ENCODE assay signal across 9 mouse cellular contexts in the genomic region with DNA sequence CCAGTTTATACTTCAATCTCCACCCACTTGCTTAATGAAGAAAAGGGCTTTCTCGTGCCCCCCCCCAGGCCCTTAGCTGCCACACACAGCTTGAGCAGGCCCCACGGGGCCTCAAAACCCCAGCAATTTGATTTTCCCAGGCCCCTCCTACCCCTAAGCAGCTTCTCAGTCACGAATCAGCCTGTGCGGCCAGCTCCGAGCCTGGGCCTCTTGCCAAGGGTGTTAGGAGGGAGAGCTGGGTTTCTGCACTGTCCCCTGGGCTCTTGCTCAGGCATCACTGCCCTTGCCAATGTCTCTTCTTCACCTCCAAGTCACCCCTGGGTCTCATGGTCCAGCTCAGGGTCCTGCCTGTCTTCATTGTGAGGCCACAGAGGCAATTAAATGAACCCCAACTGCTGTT. TPM values are rescaled to one million over a fixed set of nuclear protein-coding genes. Genes with fewer than 3 reads are reported as not detected.
DNase-seq lines count a peak whose midpoint lies in the region; ATAC-seq lines count a peak whose summit lies in the region.
"Had no signal": no experiment of that assay in that cellular context is flagged by ENCODE, and none has a peak within 500 bp of the region (broad histone marks: within the 10 kb centered on the region; RNA-seq: fewer than 3 reads in every experiment).

No protein-coding gene starts in this region.

- H3K9me3 ChIP-seq in forebrain, embryonic 10.5 days: no peaks in the 10 kb centered on the region
- no peaks in the 10 kb centered on the region for H3K9me3 ChIP-seq in forebrain, embryonic 13.5 days (replicated peaks)
- H3K9me3 ChIP-seq in heart, embryonic 12.5 days (replicated peaks): no peaks in the 10 kb centered on the region
- H3K9me3 ChIP-seq in stomach, embryonic 15.5 days: no peaks in the 10 kb centered on the region
- H3K9me3 ChIP-seq: liver, embryonic 13.5 days had no signal

- H3K4me3 ChIP-seq in forebrain, embryonic 10.5 days: no peak overlapping the region
- H3K4me3 ChIP-seq in forebrain, embryonic 13.5 days: no peak overlapping the region
- no peak overlapping the region for H3K4me3 ChIP-seq in heart, embryonic 12.5 days
- no peak overlapping the region for H3K4me3 ChIP-seq in stomach, embryonic 15.5 days (replicated peaks)
- H3K4me3 ChIP-seq: liver, embryonic 13.5 days had no signal

- peak overlapping the region; percentile 0; the same call in 1 of the 2 replicates for H3K27ac ChIP-seq in forebrain, embryonic 10.5 days
- no peak overlapping the region for H3K27ac ChIP-seq in forebrain, embryonic 13.5 days
- 0 out of 2 replicates have a peak overlapping the region, but pooled peaks have one; percentile 8 for H3K27ac ChIP-seq in heart, embryonic 12.5 days (ENCODE audit: poor library complexity, severe bottlenecking)
- H3K27ac ChIP-seq in stomach, embryonic 15.5 days: peak overlapping the region; percentile 83
- H3K27ac ChIP-seq: liver, embryonic 13.5 days had no signal

- H3K27me3 ChIP-seq in forebrain, embryonic 10.5 days (ENCODE audit: poor library complexity, severe bottlenecking): no peaks in the 10 kb centered on the region
- H3K27me3 ChIP-seq in forebrain, embryonic 13.5 days: no peaks in the 10 kb centered on the region
- H3K27me3 ChIP-seq in heart, embryonic 12.5 days (replicated peaks): no peaks in the 10 kb centered on the region
- H3K27me3 ChIP-seq in stomach, embryonic 15.5 days (replicated peaks): no peaks in the 10 kb centered on the region
- H3K27me3 ChIP-seq: liver, embryonic 13.5 days had no signal

- no peak overlapping the region for H3K9ac ChIP-seq in forebrain, embryonic 13.5 days
- H3K9ac ChIP-seq in heart, embryonic 12.5 days: no peak overlapping the region
- H3K9ac ChIP-seq in stomach, embryonic 15.5 days: no peak overlapping the region
- H3K9ac ChIP-seq: liver, embryonic 13.5 days had no signal

- ATAC-seq in forebrain, embryonic 13.5 days: no peak
- no peak for ATAC-seq in heart, embryonic 12.5 days (ENCODE audit: insufficient number of reproducible peaks, low FRiP score)
- peak; percentile 54 for ATAC-seq in stomach, embryonic 15.5 days (ENCODE audit: insufficient read depth, low FRiP score, low read depth)

- peaks cover 10% of the 10 kb centered on the region for H3K4me1 ChIP-seq in forebrain, embryonic 10.5 days
- H3K4me1 ChIP-seq in forebrain, embryonic 13.5 days: peaks cover 10% of the 10 kb centered on the region
- H3K4me1 ChIP-seq in heart, embryonic 12.5 days (replicated peaks): peaks cover 19% of the 10 kb centered on the region
- H3K4me1 ChIP-seq in stomach, embryonic 15.5 days: peaks cover 24% of the 10 kb centered on the region
- H3K4me1 ChIP-seq: liver, embryonic 13.5 days had no signal

- no peaks in the 10 kb centered on the region for H3K36me3 ChIP-seq in forebrain, embryonic 10.5 days (replicated peaks)
- no peaks in the 10 kb centered on the region for H3K36me3 ChIP-seq in forebrain, embryonic 13.5 days (ENCODE audit: poor library complexity, severe bottlenecking)
- no peaks in the 10 kb centered on the region for H3K36me3 ChIP-seq in heart, embryonic 12.5 days
- H3K36me3 ChIP-seq in stomach, embryonic 15.5 days: no peaks in the 10 kb centered on the region
- H3K36me3 ChIP-seq: liver, embryonic 13.5 days had no signal

- WGBS in forebrain, embryonic 10.5 days: 60% methylated on average over 5 of the region's 5 CpGs
- WGBS in forebrain, embryonic 13.5 days: 25% methylated on average over 5 of the region's 5 CpGs
- WGBS in heart, embryonic 12.5 days: 28% methylated on average over 5 of the region's 5 CpGs
- WGBS in stomach, embryonic 15.5 days: 18% methylated on average over 5 of the region's 5 CpGs

- H3K4me2 ChIP-seq in forebrain, embryonic 13.5 days: no peak overlapping the region
- no peak overlapping the region for H3K4me2 ChIP-seq in heart, embryonic 12.5 days
- no peak overlapping the region for H3K4me2 ChIP-seq in stomach, embryonic 15.5 days
- H3K4me2 ChIP-seq: liver, embryonic 13.5 days had no signal

- DNase-seq in forebrain, embryonic 10.5 days (ENCODE audit: extremely low spot score, low spot score): no peak
- DNase-seq in urinary bladder, postnatal 14 days (ENCODE audit: low spot score): peak; percentile 72
- DNase-seq in urinary bladder, adult 18-20 months (ENCODE audit: low spot score in 2 of 2): no peak
- peak; percentile 84 for DNase-seq in lung, postnatal 10 days
- no peak for DNase-seq in spleen, postnatal 36 days (ENCODE audit: low spot score in 2 of 2)
- DNase-seq: liver, embryonic 13.5 days had no signal

RNA-seq across cellular contexts. Expression of a gene that starts 33.1 kb away (rescaled TPM):
- polyA plus RNA-seq in forebrain, embryonic 10.5 days (2016; fragmentation: Nextera tagmentation; extraction: Ambion mirVana): 0.32 and 0.60 TPM in 2 replicates
- polyA plus RNA-seq in forebrain, embryonic 13.5 days (2015; fragmentation: Nextera tagmentation; extraction: Ambion mirVana): 0.59 and 0.66 TPM in 2 replicates
- 3.3 and 3.8 TPM in 2 replicates for polyA plus RNA-seq in heart, embryonic 12.5 days (2016; fragmentation: Nextera tagmentation; extraction: Ambion mirVana)
- polyA plus RNA-seq in stomach, embryonic 15.5 days (2015; fragmentation: Nextera tagmentation; extraction: Ambion mirVana): 11.4 and 11.5 TPM in 2 replicates

Comparison
In these comparisons a context has a peak if more than half of its experiments do, and no peak if none do; other contexts are left out.
1. DNase-seq: peak in urinary bladder, postnatal 14 days (single experiment) and lung, postnatal 10 days (single experiment); none in forebrain, embryonic 10.5 days (single experiment), urinary bladder, adult 18-20 months (0 of 2) and spleen, postnatal 36 days (0 of 2).